Mouse (Mus musculus) hindbrain, embryonic 10.5 days (tissue): ENCODE results near the gene Ptges3l. TPM values are rescaled to one million over a fixed set of nuclear protein-coding genes. Genes with fewer than 3 reads are reported as not detected.

Source experiments
- DNase-seq: peaks from one replicate; pipeline ENCODE4 v3.0.0-alpha.2; 2017; ENCODE audit warnings: low spot score
- H3K27ac ChIP-seq: fragments of 300-500 bp; sonication (generic); 2 replicates; pipeline ENCODE4 v1.5.1; 2016; ENCODE audit warnings: mild to moderate bottlenecking, moderate library complexity
- H3K27me3 ChIP-seq: fragments of 300-500 bp; sonication (generic); 2 replicates; pipeline ENCODE4 v1.6.1; 2016; ENCODE audit warnings: mild to moderate bottlenecking; ENCODE audit not compliant: poor library complexity, insufficient read depth, severe bottlenecking
- H3K36me3 ChIP-seq: fragments of 300-500 bp; sonication (generic); 2 replicates; pipeline ENCODE4 v1.6.1; 2016; ENCODE audit warnings: mild to moderate bottlenecking, moderate library complexity
- H3K4me1 ChIP-seq: fragments of 300-500 bp; sonication (generic); replicated peaks from 2 replicates; pipeline ENCODE4 v1.6.1; 2016; ENCODE audit warnings: mild to moderate bottlenecking
- H3K4me3 ChIP-seq: fragments of 300-500 bp; sonication (generic); 2 replicates; pipeline ENCODE4 v1.5.1; 2016; ENCODE audit warnings: mild to moderate bottlenecking, moderate library complexity
- H3K9me3 ChIP-seq: fragments of 300-500 bp; sonication (generic); 2 replicates; pipeline ENCODE4 v1.6.1; 2016; ENCODE audit warnings: mild to moderate bottlenecking, moderate library complexity
- WGBS: fragments of 180-500 bp; shearing (Covaris S2); methylation state at CpG from one replicate; pipeline ENCODE4 v1.1.7; 2016; 5-methylcytosine and 5-hydroxymethylcytosine counted together
- polyA plus RNA-seq: library from polyadenylated mRNA; unstranded; fragments of >200 nt; fragmentation: Nextera tagmentation; extraction: Ambion mirVana; gene quantifications from 2 replicates; pipeline ENCODE4 v1.2.1, GENCODE M21; 2016

Ptges3l gene
- polyA plus RNA-seq, 1 experiment from 2014 or later = 4.0 TPM

DNA sequence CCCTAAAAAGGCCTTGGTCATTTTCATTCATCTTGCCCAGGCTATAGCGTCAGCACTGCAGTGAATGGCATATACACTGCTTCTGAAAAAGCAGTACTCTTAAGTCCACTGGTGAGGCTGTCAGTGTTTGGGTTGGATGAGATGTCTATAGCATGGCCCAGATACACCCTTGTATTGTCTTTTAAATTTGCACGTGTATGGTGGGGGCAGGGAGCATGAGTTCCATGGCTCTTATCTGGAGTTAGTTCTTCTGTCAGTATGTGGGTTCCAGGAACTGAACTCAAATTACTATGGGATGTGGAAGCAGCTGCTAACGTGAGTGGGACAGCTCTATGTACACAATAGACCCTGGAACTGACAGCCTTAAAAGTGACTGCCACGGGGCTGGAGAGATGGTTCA, 10.7 kb upstream of the Ptges3l start:
- no peaks in the 10 kb centered on the region for H3K9me3 ChIP-seq
- H3K36me3 ChIP-seq = peaks cover 50% of the 10 kb centered on the region
- peaks cover 5% of the 10 kb centered on the region; the same call in 1 of the 2 replicates for H3K4me1 ChIP-seq
- DNase-seq = no peak
- no peaks in the 10 kb centered on the region for H3K27me3 ChIP-seq
- H3K27ac ChIP-seq = no peak overlapping the region
- 87% methylated on average over 4 of the region's 4 CpGs for WGBS
- H3K4me3 ChIP-seq = no peak overlapping the region

DNA sequence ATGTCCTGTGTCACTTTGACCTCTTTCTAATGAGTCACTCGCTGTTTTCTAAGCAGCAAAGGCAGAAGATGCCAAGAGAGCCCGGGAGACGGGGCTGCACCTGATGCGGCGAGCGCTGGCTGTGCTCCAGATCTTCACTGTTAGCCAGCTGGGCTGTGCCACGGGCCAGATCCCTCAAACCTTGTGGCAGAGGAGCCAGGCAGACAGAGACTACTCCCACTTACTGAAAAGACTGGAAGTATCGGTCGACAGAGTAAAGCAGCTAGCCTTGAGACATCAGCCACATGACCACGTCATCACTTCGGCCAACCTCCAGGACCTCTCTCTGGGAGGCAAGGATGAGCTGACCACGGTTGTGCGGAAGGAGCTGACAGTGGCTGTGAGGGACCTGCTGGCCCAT, 8.3 kb upstream of the Ptges3l start:
- Histone ChIP-seq H3K9me3 (no peaks in the 10 kb centered on the region), H3K27ac (no peak overlapping the region), H3K36me3 (peaks cover 71% of the 10 kb centered on the region), H3K27me3 (no peaks in the 10 kb centered on the region), H3K4me1 (peaks cover 5% of the 10 kb centered on the region; the same call in 1 of the 2 replicates), H3K4me3 (no peak overlapping the region)
- DNase-seq = no peak
- 94% methylated on average over 13 of the region's 13 CpGs for WGBS

GRCm38 (mm10) chr11:101431327-101431726, 6.2 kb upstream of the Ptges3l start:
- no peak for DNase-seq
- Histone ChIP-seq H3K27ac (no peak overlapping the region), H3K4me1 (peaks cover 8% of the 10 kb centered on the region), H3K36me3 (peaks cover 71% of the 10 kb centered on the region), H3K4me3 (no peak overlapping the region), H3K9me3 (no peaks in the 10 kb centered on the region), H3K27me3 (no peaks in the 10 kb centered on the region)
- 92% methylated on average over 9 of the region's 9 CpGs for WGBS

- Histone ChIP-seq H3K27ac (no peak overlapping the region), H3K9me3 (no peaks in the 10 kb centered on the region), H3K27me3 (peaks cover 5% of the 10 kb centered on the region; the same call in 1 of the 2 replicates), H3K4me1 (peaks cover 34% of the 10 kb centered on the region), H3K4me3 (peak overlapping the region; percentile 99), H3K36me3 (peaks cover 24% of the 10 kb centered on the region)
- 68% methylated on average over 8 of the region's 8 CpGs for WGBS
- no peak for DNase-seq
These were observed 1.0 kb upstream of the Ptges3l start for GRCm38 (mm10) chr11:101426165-101426564.

DNA sequence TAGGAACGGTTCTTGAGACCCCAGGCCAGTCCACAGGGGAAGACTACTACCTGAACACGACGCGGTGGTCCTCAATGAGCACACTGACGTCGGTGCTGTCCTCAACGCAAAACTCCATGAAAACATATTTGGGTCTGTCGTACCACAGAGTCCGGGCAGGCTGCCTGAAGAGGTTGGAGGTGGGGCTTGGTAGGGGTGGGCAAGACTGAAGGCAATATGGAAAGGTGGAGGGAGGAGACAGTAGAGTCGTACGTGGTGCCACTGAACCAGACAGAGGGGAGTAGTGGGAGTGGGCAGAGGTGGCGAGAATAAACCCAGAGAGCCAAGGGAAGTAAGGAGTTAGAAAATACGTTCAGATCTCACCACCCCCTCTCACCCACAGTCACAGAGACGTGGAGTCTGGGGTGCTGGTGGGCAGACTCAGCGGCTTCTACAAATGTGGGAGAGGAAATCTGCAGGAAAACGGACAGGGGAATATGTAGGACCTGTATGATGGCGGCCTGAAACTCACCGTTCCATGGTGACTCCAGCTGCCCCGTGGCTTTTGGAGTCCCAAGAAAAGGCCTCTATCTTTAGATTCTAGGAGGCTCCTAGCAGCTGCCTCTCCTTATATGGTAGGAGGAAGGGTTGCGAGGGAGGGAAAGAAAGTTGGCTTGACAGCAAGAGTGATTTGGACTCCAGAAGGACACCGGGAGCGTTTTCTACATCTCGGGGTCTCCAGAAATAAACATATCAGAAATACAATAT, 855 bp downstream of the Ptges3l start, which contains the start of gene Gm27029:
Gene Gm27029, minus strand, starts transcription at position 692 of the 747 bp plus-strand sequence.
- no peak for DNase-seq
- H3K36me3 ChIP-seq = peaks cover 6% of the 10 kb centered on the region
- H3K27me3 ChIP-seq = peaks cover 5% of the 10 kb centered on the region; the same call in 1 of the 2 replicates
- H3K27ac ChIP-seq = peak within 1 kb of the TSS; percentile 88
- 5% methylated on average over 23 of the region's 23 CpGs for WGBS
- peaks cover 35% of the 10 kb centered on the region for H3K4me1 ChIP-seq
- peak within 1 kb of the TSS; percentile 99 for H3K4me3 ChIP-seq
- H3K9me3 ChIP-seq = no peaks in the 10 kb centered on the region

DNA sequence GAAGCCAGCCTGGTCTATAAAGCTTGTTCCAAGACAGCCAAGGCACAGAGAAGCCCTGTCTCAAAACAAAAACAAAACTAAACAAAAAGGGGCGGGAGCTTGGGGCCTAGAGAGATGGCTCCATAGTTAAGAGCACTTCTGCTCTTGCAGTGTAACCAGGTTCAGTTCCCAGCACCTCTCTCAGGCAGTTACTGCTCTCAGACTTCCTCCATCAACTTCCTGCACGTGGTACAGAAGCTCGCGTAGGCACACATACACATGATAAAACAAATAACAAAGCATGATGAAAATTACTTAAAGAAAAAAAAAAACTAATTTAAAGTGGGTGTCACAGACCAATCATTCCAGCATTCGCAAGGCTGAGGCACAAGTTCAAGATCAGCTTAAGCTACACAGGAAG, 5.0 kb downstream of the Ptges3l start:
- Histone ChIP-seq H3K36me3 (0 out of 2 replicates have a peak, but pooled peaks cover 3% of the 10 kb centered on the region), H3K27ac (no peak overlapping the region)

DNA sequence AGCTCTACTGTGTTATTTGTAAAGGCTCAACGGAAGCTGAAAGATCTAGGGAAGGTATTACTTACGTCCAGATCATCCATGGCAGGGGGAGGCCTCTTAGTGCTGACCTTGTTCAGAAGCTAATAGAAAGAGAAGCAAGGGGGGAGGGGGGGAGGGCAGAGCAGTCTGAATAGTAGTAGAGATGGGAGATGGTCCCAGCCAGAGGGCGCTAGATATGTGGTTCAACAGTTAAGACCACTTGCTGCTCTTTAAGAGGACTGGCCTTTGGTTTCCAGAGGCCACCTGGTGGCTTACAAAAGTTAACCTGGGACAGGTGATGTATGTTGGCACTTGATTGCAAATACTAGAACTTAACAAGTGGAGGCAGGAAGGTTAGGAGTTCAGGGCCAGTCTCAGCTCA, 5.5 kb downstream of the Ptges3l start:
- 0 out of 2 replicates have a peak, but pooled peaks cover 6% of the 10 kb centered on the region for H3K36me3 ChIP-seq
- DNase-seq = no peak

More for the DNA sequence above, 5.0 kb downstream of the Ptges3l start:
- H3K4me3 ChIP-seq = no peak overlapping the region
- 91% methylated on average over 5 of the region's 5 CpGs for WGBS
- no peaks in the 10 kb centered on the region for H3K9me3 ChIP-seq
- DNase-seq = no peak
- H3K27me3 ChIP-seq = peaks cover 5% of the 10 kb centered on the region; the same call in 1 of the 2 replicates
- peaks cover 25% of the 10 kb centered on the region for H3K4me1 ChIP-seq

DNA sequence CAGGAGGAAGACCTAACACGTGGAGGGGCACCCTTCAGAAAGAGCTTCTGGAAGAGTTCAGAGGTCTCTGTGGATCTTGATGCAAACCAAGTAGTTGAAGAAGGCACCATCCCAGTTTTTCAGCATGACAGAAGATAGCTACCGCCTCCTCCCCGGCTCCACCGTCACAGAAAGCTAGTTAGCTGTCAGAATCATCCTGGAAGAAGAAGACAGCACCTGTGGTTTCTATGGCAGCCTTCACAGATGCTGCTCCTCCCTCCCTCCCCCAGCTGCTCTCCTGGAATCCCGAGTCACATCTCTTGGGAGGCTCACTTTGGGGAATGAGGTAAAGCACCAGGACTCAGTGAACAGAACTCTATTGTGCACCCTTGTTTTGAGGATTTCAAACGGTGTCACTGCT, 6.1 kb downstream of the Ptges3l start:
- WGBS = 60% methylated on average over 6 of the region's 6 CpGs
- DNase-seq = no peak
- Histone ChIP-seq H3K27ac (no peak overlapping the region), H3K9me3 (no peaks in the 10 kb centered on the region), H3K27me3 (peaks cover 5% of the 10 kb centered on the region; the same call in 1 of the 2 replicates), H3K4me1 (peaks cover 16% of the 10 kb centered on the region), H3K4me3 (no peak overlapping the region), H3K36me3 (peaks cover 10% of the 10 kb centered on the region)

More for the DNA sequence above, 5.5 kb downstream of the Ptges3l start:
- Histone ChIP-seq H3K4me3 (no peak overlapping the region), H3K27ac (no peak overlapping the region), H3K27me3 (peaks cover 5% of the 10 kb centered on the region; the same call in 1 of the 2 replicates), H3K9me3 (no peaks in the 10 kb centered on the region), H3K4me1 (peaks cover 22% of the 10 kb centered on the region)
- 21% methylated on average over 3 of the region's 3 CpGs for WGBS

DNA sequence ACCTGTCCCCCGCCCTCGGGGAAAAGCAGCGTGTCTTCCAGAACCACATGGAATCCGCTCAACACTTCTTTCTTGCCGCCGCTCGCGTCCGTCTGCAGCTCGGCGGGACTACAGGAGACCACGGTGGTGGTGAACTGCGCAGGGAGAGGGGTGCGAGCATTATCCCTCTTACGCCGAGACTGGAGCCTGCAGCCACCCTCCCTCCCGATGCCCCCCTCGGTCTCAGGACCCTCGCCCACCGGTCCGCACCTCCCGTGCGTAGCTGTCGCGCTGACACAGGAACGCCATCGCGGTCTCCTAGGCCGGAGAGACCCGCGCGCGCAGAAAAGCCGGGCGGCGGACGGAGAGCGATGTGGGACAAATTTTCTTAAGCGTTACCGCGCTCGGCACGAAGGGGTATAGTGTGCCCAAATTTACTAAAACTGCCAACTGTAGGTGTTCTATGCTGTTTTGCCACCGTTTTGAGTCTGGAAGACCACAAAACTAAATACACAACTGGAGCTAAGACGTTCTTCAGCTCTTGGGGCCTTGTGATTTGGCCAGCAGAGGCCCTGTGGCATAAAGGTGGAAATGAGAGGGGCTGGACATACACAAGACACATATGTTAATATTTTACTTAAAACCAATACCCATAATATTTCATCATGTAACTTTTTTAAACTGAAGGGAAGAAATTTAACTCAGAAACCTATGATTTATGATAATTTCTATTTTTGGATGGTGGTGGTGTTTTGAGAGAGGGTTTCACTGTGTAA, 7.9 kb downstream of the Ptges3l start, which contains the start of gene Aarsd1:
Gene Aarsd1, minus strand, starts transcription at position 515 of the 755 bp plus-strand sequence.
- Histone ChIP-seq H3K36me3 (peaks cover 27% of the 10 kb centered on the region), H3K4me1 (peaks cover 10% of the 10 kb centered on the region), H3K27me3 (no peaks in the 10 kb centered on the region), H3K27ac (peak within 1 kb of the TSS; percentile 88), H3K4me3 (peak within 1 kb of the TSS; percentile 68), H3K9me3 (no peaks in the 10 kb centered on the region)
- DNase-seq = peak; percentile 88
- under 1% methylated on average over 45 of the region's 45 CpGs for WGBS

DNA sequence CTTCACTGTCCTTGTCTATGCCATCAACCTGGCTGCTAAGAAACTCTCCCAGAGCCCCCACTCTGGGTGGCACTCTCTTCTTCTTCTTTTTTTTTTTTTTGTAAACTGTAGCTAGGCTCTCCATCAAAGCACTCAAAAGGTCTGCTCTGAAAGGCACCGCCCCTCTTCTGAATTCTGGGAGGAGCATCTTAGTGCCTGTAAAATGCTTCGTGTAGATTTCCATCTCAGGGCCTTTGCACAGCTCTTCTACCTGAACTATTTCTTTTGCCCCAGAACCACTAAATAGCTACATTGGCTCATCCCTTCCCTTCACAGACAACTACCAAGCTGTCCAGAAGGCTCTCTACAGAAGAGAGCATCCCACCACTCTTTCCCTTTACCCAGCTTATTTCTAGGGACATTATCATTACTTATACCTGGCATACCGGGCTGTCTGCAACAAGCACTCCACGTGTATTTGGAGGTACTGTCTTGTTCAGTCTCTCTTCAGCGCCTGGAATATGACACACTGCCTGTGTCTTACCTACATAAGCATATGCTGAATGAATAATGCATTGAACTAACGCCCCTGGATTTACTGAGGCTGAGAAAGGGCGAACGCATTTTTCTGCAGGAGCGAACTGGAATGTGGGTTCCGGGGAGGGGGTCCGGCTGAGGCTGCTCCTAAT, 8.6 kb downstream of the Ptges3l start:
- WGBS = 4% methylated on average over 11 of the region's 11 CpGs
- H3K27ac ChIP-seq = peak overlapping the region; percentile 88
- no peaks in the 10 kb centered on the region for H3K9me3 ChIP-seq
- no peaks in the 10 kb centered on the region for H3K27me3 ChIP-seq
- peaks cover 34% of the 10 kb centered on the region for H3K36me3 ChIP-seq
- peaks cover 10% of the 10 kb centered on the region for H3K4me1 ChIP-seq
- DNase-seq = no peak
- peak overlapping the region; percentile 68 for H3K4me3 ChIP-seq

DNA sequence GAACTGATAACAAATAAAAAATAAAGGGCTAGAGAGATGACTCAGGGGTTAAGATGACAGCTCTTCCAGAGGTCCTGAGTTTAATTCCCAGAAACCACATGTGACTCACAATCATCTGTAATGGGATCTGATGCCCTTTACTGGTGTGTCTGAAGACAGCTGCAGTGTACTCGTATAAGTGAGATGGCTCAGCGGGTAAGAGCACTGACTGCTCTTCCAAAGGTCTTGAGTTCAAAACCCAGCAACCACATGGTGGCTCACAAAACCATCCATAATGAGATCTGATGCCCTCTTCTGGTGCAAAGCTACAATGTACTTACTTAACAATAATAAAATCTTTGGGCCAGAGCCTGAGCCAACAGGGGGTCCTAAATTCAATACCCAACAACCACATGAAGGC, 9.8 kb downstream of the Ptges3l start:
- H3K4me1 ChIP-seq = peaks cover 10% of the 10 kb centered on the region
- 91% methylated on average over 2 of the region's 2 CpGs for WGBS
- DNase-seq = no peak
- H3K9me3 ChIP-seq = no peaks in the 10 kb centered on the region
- no peak overlapping the region for H3K27ac ChIP-seq
- no peaks in the 10 kb centered on the region for H3K27me3 ChIP-seq
- H3K4me3 ChIP-seq = no peak overlapping the region
- peaks cover 47% of the 10 kb centered on the region for H3K36me3 ChIP-seq

DNA sequence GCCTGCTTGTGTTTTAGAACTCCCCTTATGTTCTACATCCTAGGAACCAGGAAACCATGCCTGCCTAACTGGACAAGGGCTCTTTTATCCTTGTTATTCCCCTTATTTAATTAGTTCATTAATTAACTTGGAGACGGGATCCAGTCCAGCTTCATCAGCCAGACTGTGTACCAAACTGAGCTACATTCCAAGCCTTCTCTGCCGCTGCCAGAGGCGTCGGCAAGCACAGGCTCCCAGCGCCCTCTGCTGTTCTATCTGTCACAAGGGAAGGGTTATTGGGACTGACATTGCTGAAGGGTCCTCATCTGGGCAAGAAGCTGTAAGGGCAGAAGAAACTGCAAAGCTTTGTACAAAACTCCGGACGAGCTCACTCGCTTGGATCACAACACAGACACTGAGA, 30.0 kb downstream of the Ptges3l start:
- Histone ChIP-seq H3K27me3 (no peaks in the 10 kb centered on the region), H3K4me1 (no peaks in the 10 kb centered on the region), H3K4me3 (no peak overlapping the region), H3K36me3 (no peaks in the 10 kb centered on the region), H3K27ac (no peak overlapping the region), H3K9me3 (no peaks in the 10 kb centered on the region)
- 8% methylated on average over 8 of the region's 8 CpGs for WGBS
- DNase-seq = peak; percentile 76
